Mouse (Mus musculus) liver, embryonic 13.5 days (tissue): ENCODE data around the gene Mylk2. TPM values are rescaled to one million over a fixed set of nuclear protein-coding genes. Genes with fewer than 3 reads are reported as not detected.
A peak's percentile ranks its signal among the peaks of the same experiment; 100 is the strongest.

ENCODE experiments used
- microRNA-seq: library from miRNA; unstranded; fragments of <30 nt; microRNA quantifications from one replicate; pipeline ENCODE4, GENCODE M21; 2016
- polyA plus RNA-seq: library from polyadenylated mRNA; unstranded; fragments of >200 nt; fragmentation: Nextera tagmentation; extraction: Ambion mirVana; gene quantifications from 2 replicates; pipeline ENCODE4 v1.2.1, GENCODE M21; 2015

The Mylk2 gene
- polyA plus RNA-seq, 1 experiment from 2014 or later, result not detected

Small RNA genes lying within 50 kb of the gene (microRNA-seq; reads per million reads assigned to microRNA genes)
- gene Mir5622, result 10.6 reads per million, percentile 24 among the genes with 10 or more reads in this experiment

Other genes starting within 250 kb of the Mylk2 start
- gene H13, start 241.9 kb upstream of the Mylk2 start, polyA plus RNA-seq, result 49.0 and 52.9 TPM in 2 replicates
- gene Mcts2, start 224.3 kb upstream of the Mylk2 start, polyA plus RNA-seq, result 23.6 and 23.8 TPM in 2 replicates
- gene Id1, start 175.1 kb upstream of the Mylk2 start, polyA plus RNA-seq, result 20.9 and 23.2 TPM in 2 replicates
- gene Cox4i2, start 157.2 kb upstream of the Mylk2 start, polyA plus RNA-seq, result 1.1 and 1.2 TPM in 2 replicates
- gene Bcl2l1, start 79.6 kb upstream of the Mylk2 start, polyA plus RNA-seq, result 148 and 164 TPM in 2 replicates
- gene Tpx2, start 63.4 kb upstream of the Mylk2 start, polyA plus RNA-seq, result 59.8 and 79.4 TPM in 2 replicates
- gene Foxs1, start 21.9 kb downstream of the Mylk2 start, polyA plus RNA-seq, result 0.16 and 0.20 TPM in 2 replicates
- not detected in 2 replicates for gene Dusp15, start 40.3 kb downstream of the Mylk2 start, polyA plus RNA-seq
- 0.15 and 0.35 TPM in 2 replicates for gene Ttll9, start 51.1 kb downstream of the Mylk2 start, polyA plus RNA-seq
- 48.9 and 49.2 TPM in 2 replicates for gene Pdrg1, start 104.1 kb downstream of the Mylk2 start, polyA plus RNA-seq
- gene Xkr7, start 120.5 kb downstream of the Mylk2 start, polyA plus RNA-seq, result not detected in 2 replicates
- gene Ccm2l, start 154.6 kb downstream of the Mylk2 start, polyA plus RNA-seq, result 0.83 and 0.92 TPM in 2 replicates
- 7.5 and 7.8 TPM in 2 replicates for gene Hck, start 197.1 kb downstream of the Mylk2 start, polyA plus RNA-seq
- gene Tm9sf4, start 250.0 kb downstream of the Mylk2 start, polyA plus RNA-seq, result 29.3 and 35.6 TPM in 2 replicates